ENCODE assay signal across 5 mouse cellular contexts in genomic region chr10:104041729-104042386, GRCm38 (mm10).
A peak's percentile ranks its signal among the peaks of the same experiment; 100 is the strongest.
DNase-seq lines count a peak whose midpoint lies in the region; ATAC-seq and TF ChIP-seq lines count a peak whose summit lies in the region.
"Not testable (repeated sequence)": the region's sequence is repeated elsewhere in the genome, so short reads cannot be mapped to it uniquely, and the experiment has no call there.

No protein-coding gene starts in this region.

- ATAC-seq in erythroblast, adult 5-6 weeks (replicated peaks; ENCODE audit: low FRiP score, poor library complexity, severe bottlenecking), result peak; percentile 61; the same call in 1 of the 2 replicates
- ATAC-seq in liver, embryonic 14.5 days (ENCODE audit: insufficient read depth), result peak; percentile 58; the same call in 1 of the 2 replicates
- peak; percentile 64 for ATAC-seq in liver, embryonic 16.5 days (ENCODE audit: low read depth)
- 0 out of 2 replicates have a peak, but pooled peaks have one; percentile 34 for ATAC-seq in megakaryocyte progenitor cell, adult 5-6 weeks (replicated peaks; ENCODE audit: poor library complexity)

- TF ChIP-seq CTCF in MEL (IDR thresholded peaks at IDR 0.05 in 2 of 3, conservative IDR thresholded peaks at IDR 0.05 in 1 of 3; ENCODE audit: control insufficient read depth in 1 of 3, insufficient read depth in 1 of 3, low read depth in 2 of 3, low read length in 3 of 3, poor library complexity in 1 of 3, severe bottlenecking in 1 of 3); liver, embryonic 14.5 days (IDR thresholded peaks at IDR 0.05; ENCODE audit: low read depth): not testable (repeated sequence)

- not testable (repeated sequence) for H3K9ac ChIP-seq in MEL (ENCODE audit: control insufficient read depth, low read depth, low read length, poor library complexity, severe bottlenecking); liver, embryonic 14.5 days (replicated peaks); liver, embryonic 16.5 days (ENCODE audit: low read depth, low read length)

- not testable (repeated sequence) for H3K79me2 ChIP-seq in MEL (ENCODE audit: control insufficient read depth, insufficient read depth, low read length, poor library complexity)

- WGBS in liver, embryonic 14.5 days (ENCODE audit: insufficient replicate concordance), result 30% methylated on average over 2 of the region's 2 CpGs
- 36% methylated on average over 2 of the region's 2 CpGs for WGBS in liver, embryonic 16.5 days (ENCODE audit: insufficient replicate concordance)

- H3K27me3 ChIP-seq in MEL (ENCODE audit: control insufficient read depth in 1 of 2, insufficient read depth in 2 of 2, low read length in 2 of 2); liver, embryonic 14.5 days (ENCODE audit: control insufficient read depth, insufficient read depth, low read length); liver, embryonic 16.5 days (ENCODE audit: control insufficient read depth, insufficient read depth, low read depth, low read length): not testable (repeated sequence)

- peak overlapping the region; percentile 73; the same call in 1 of the 2 replicates for H3K27ac ChIP-seq in MEL (ENCODE audit: control insufficient read depth, low read depth, low read length)
- not testable (repeated sequence) for H3K27ac ChIP-seq in liver, embryonic 14.5 days; liver, embryonic 16.5 days (ENCODE audit: low read length)

- not testable (repeated sequence) for TF ChIP-seq EP300 in MEL (IDR thresholded peaks at IDR 0.05; ENCODE audit: low read depth in 1 of 2, low read length in 2 of 2); liver, embryonic 14.5 days (IDR thresholded peaks at IDR 0.05; ENCODE audit: low read depth)

- H3K4me1 ChIP-seq in MEL (ENCODE audit: control insufficient read depth in 1 of 2, insufficient read depth in 2 of 2, low read length in 2 of 2); liver, embryonic 14.5 days (replicated peaks; ENCODE audit: control insufficient read depth in 2 of 2, insufficient read depth in 2 of 2, low read length in 1 of 2); liver, embryonic 16.5 days (ENCODE audit: control insufficient read depth, low read depth, low read length): not testable (repeated sequence)

- not testable (repeated sequence) for H3K4me3 ChIP-seq in MEL (ENCODE audit: control insufficient read depth in 1 of 2, insufficient read depth in 1 of 2, low read depth in 2 of 2, low read length in 2 of 2); liver, embryonic 14.5 days (ENCODE audit: insufficient read depth in 1 of 2, low read depth in 2 of 2, low read length in 2 of 2); liver, embryonic 16.5 days (ENCODE audit: low read depth, low read length)

- peaks cover 0 to 10% of the 10 kb centered on the region in 2 experiments; a peak in 2 of 4 replicates for H3K36me3 ChIP-seq in MEL (ENCODE audit: control insufficient read depth in 1 of 2, insufficient read depth in 2 of 2, low read length in 2 of 2)
- H3K36me3 ChIP-seq in liver, embryonic 14.5 days (replicated peaks; ENCODE audit: control insufficient read depth, insufficient read depth, low read depth); liver, embryonic 16.5 days (ENCODE audit: control insufficient read depth, insufficient read depth): not testable (repeated sequence)

- not testable (repeated sequence) for H3K9me3 ChIP-seq in MEL (replicated peaks; ENCODE audit: insufficient read depth, low read length); liver, embryonic 14.5 days (ENCODE audit: control insufficient read depth, low read length); liver, embryonic 16.5 days (replicated peaks; ENCODE audit: control insufficient read depth, low read length)

- TF ChIP-seq RAD21 in MEL (IDR thresholded peaks at IDR 0.05; ENCODE audit: low read depth, low read length), result not testable (repeated sequence)

- TF ChIP-seq POLR2A in MEL (IDR thresholded peaks at IDR 0.05; ENCODE audit: control insufficient read depth in 1 of 2, insufficient read depth in 1 of 2, low read depth in 1 of 2, low read length in 2 of 2, poor library complexity in 1 of 2), result not testable (repeated sequence)

- peak; percentile 66 for DNase-seq in MEL (ENCODE audit: low read depth, low spot score)
- not testable (repeated sequence) for DNase-seq in liver, embryonic 14.5 days (ENCODE audit: low read depth in 3 of 3, low spot score in 3 of 3)

- not testable (repeated sequence) for H3K4me2 ChIP-seq in liver, embryonic 14.5 days (ENCODE audit: low read depth); liver, embryonic 16.5 days (ENCODE audit: low read depth, low read length)

TF ChIP-seq in MEL, 35 proteins besides CTCF, POLR2A, EP300 and RAD21:
- 0 out of 2 replicates have a peak, but pooled peaks have one; percentile 22 for TF ChIP-seq TCF12 (IDR thresholded peaks at IDR 0.05; ENCODE audit: low read depth, low read length)
